Mouse (Mus musculus): ENCODE results near the gene Cldn4.

DNA sequence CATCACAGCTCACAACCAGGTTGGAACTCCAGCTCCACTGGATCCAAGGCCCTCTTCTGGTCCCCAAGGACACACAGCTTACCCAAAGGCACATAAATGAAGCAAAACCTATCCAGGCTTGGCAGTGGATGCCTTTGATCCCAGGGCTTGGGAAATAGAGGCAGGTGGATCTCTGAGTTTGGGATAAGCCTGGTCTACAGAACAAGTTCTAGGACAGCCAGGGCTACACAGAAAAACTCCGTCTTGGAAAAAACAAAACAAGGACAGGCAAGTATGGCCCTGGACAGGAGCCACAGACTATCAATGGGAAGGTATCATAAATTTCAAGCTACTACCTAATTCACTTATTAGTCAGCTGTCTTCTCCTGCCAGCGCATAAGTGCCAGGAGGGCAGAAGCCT is 14.8 kb upstream of the Cldn4 start:
- TF ChIP-seq TAL1 (IDR thresholded peaks at IDR 0.05; ENCODE audit: low read length) (no peak), GATA1 (IDR thresholded peaks at IDR 0.05; ENCODE audit: low read length) (no peak)

Data from erythroblast, embryonic 14.5 days (primary cell).